Mouse (Mus musculus) midbrain, postnatal 0 days (tissue): ENCODE results near the gene Gigyf1. TPM values are rescaled to one million over a fixed set of nuclear protein-coding genes. Genes with fewer than 3 reads are reported as not detected.

ENCODE experiments used
- ATAC-seq: fragments of 200-750 bp; cut with Nextera tagmentation; 2 replicates; pipeline ENCODE4 v1.8.0; 2017; ENCODE audit warnings: moderate number of reproducible peaks, mild to moderate bottlenecking, moderate TSS enrichment, moderate library complexity; ENCODE audit not compliant: low FRiP score
- DNase-seq: peaks from one replicate; pipeline ENCODE4 v3.0.0-alpha.2; 2015; ENCODE audit warnings: low spot score
- H3K27ac ChIP-seq: fragments of 300-500 bp; sonication (generic); 2 replicates; pipeline ENCODE4 v1.5.1; 2014; ENCODE audit warnings: low read depth, mild to moderate bottlenecking, low read length, mixed read lengths
- H3K27me3 ChIP-seq: fragments of 300-500 bp; sonication (generic); 2 replicates; pipeline ENCODE4 v1.6.1; 2014; ENCODE audit warnings: low read length, control low read depth, mixed read lengths; ENCODE audit not compliant: insufficient read depth
- H3K36me3 ChIP-seq: fragments of 300-500 bp; sonication (generic); 2 replicates; pipeline ENCODE4 v1.6.1; 2014; ENCODE audit warnings: low read length, control low read depth, mixed read lengths; ENCODE audit not compliant: insufficient read depth
- H3K4me1 ChIP-seq: fragments of 300-500 bp; sonication (generic); 2 replicates; pipeline ENCODE4 v1.6.1; 2014; ENCODE audit warnings: mild to moderate bottlenecking, control low read depth, antibody characterized with exemption, low read length, mixed read lengths; ENCODE audit not compliant: insufficient read depth
- H3K4me2 ChIP-seq: fragments of 300-500 bp; sonication (generic); 2 replicates; pipeline ENCODE4 v1.6.1; 2014; ENCODE audit warnings: low read depth, mild to moderate bottlenecking, low read length, mixed read lengths; ENCODE audit not compliant: poor library complexity, severe bottlenecking
- H3K4me3 ChIP-seq: fragments of 300-500 bp; sonication (generic); 2 replicates; pipeline ENCODE4 v1.5.1; 2014; ENCODE audit warnings: low read depth, mild to moderate bottlenecking, low read length, moderate library complexity
- H3K9ac ChIP-seq: fragments of 300-500 bp; sonication (generic); replicated peaks from 2 replicates; pipeline ENCODE4 v1.6.1; 2014; ENCODE audit warnings: mild to moderate bottlenecking, low read length, moderate library complexity, mixed read lengths; ENCODE audit not compliant: poor library complexity, severe bottlenecking
- H3K9me3 ChIP-seq: fragments of 300-500 bp; sonication (generic); 2 replicates; pipeline ENCODE4 v1.6.1; 2016; ENCODE audit warnings: low read length, control low read depth
- CTCF ChIP-seq: IDR thresholded peaks from 2 replicates; pipeline ENCODE4 v1.5.1; 2016; ENCODE audit warnings: antibody characterized with exemption, mild to moderate bottlenecking
- WGBS: fragments of 180-500 bp; shearing (Covaris S2); extraction: QIAGEN DNeasy Blood & Tissue Kit; methylation state at CpG from one replicate; pipeline ENCODE4 v1.1.7; 2014; 5-methylcytosine and 5-hydroxymethylcytosine counted together
- polyA plus RNA-seq: library from polyadenylated mRNA; unstranded; fragments of >200 nt; fragmentation: Nextera tagmentation; extraction: Ambion mirVana; gene quantifications from 2 replicates; pipeline ENCODE4 v1.2.1, GENCODE M21; 2015
- total RNA-seq: library from RNA; depleted of rRNA; stranded (reverse); fragments of >200 nt; gene quantifications from 2 replicates; pipeline ENCODE4 v1.2.3, GENCODE M21; 2014

Gene Gigyf1
- total and polyA plus RNA-seq, 2 experiments from 2014 or later: 17.8 to 23.6 TPM

GRCm38 (mm10) chr5:137511706-137512105 is 6.6 kb upstream of the Gigyf1 start:
- ATAC-seq (no peak), DNase-seq (no peak)
- no peak for TF ChIP-seq CTCF
- H3K27me3 ChIP-seq: no peaks in the 10 kb centered on the region
- H3K36me3 ChIP-seq: 0 out of 2 replicates have a peak, but pooled peaks cover 3% of the 10 kb centered on the region
- peak overlapping the region; percentile 97 for H3K4me3 ChIP-seq
- peak overlapping the region; percentile 92 for H3K4me2 ChIP-seq
- peak overlapping the region; percentile 99 for H3K9ac ChIP-seq
- no peaks in the 10 kb centered on the region for H3K9me3 ChIP-seq
- peak overlapping the region; percentile 90 for H3K27ac ChIP-seq
- WGBS: 52% methylated on average over 3 of the region's 3 CpGs
- peaks cover 13% of the 10 kb centered on the region; the same call in 1 of the 2 replicates for H3K4me1 ChIP-seq

- H3K4me1 ChIP-seq: peaks cover 13% of the 10 kb centered on the region; the same call in 1 of the 2 replicates
- TF ChIP-seq CTCF: peak; percentile 78
- peak overlapping the region; percentile 2; the same call in 1 of the 2 replicates for H3K4me3 ChIP-seq
- H3K27me3 ChIP-seq: no peaks in the 10 kb centered on the region
- no peak overlapping the region for H3K27ac ChIP-seq
- peak overlapping the region; percentile 92; the same call in 1 of the 2 replicates for H3K4me2 ChIP-seq
- no peaks in the 10 kb centered on the region for H3K9me3 ChIP-seq
- H3K9ac ChIP-seq: no peak overlapping the region; the same call in 1 of the 2 replicates
- peaks cover 8% of the 10 kb centered on the region; the same call in 1 of the 2 replicates for H3K36me3 ChIP-seq
- DNase-seq (peak; percentile 57), ATAC-seq (0 out of 2 replicates have a peak, but pooled peaks have one; percentile 32)
- 82% methylated on average over 11 of the region's 11 CpGs for WGBS
These were observed 5.2 kb upstream of the Gigyf1 start for GRCm38 (mm10) chr5:137512847-137513794.

GRCm38 (mm10) chr5:137513951-137514721 is 4.2 kb upstream of the Gigyf1 start:
- no peak for ATAC-seq
- DNase-seq: no peak
- TF ChIP-seq CTCF: no peak
- Histone ChIP-seq H3K4me1 (peaks cover 13% of the 10 kb centered on the region; the same call in 1 of the 2 replicates), H3K4me2 (no peak overlapping the region), H3K27ac (no peak overlapping the region), H3K9ac (no peak overlapping the region; the same call in 1 of the 2 replicates), H3K27me3 (no peaks in the 10 kb centered on the region), H3K36me3 (peaks cover 18% of the 10 kb centered on the region), H3K9me3 (no peaks in the 10 kb centered on the region), H3K4me3 (no peak overlapping the region)
- WGBS: 77% methylated on average over 12 of the region's 12 CpGs

DNA sequence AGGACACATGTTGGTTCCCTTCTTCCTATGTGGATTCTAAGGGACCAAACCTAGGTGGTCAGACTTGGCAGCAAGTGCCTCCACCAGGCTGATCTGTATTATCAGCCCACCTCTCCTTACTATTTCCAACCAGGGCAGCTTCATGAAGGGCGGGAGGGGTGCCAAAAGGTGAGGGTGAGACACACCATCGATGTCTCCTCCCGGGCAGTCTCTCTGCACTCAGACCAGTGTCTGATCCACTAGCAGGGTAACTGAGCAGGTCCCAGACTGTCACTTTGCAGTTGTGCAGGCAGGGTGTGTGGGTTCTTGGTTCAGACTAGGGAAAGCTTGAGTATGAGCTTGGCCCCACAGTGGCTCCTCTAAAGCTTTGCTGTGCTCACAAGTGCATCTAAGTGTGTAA is 3.5 kb upstream of the Gigyf1 start:
- no peaks in the 10 kb centered on the region for H3K27me3 ChIP-seq
- no peak overlapping the region for H3K4me3 ChIP-seq
- H3K4me1 ChIP-seq: peaks cover 13% of the 10 kb centered on the region; the same call in 1 of the 2 replicates
- 96% methylated on average over 3 of the region's 3 CpGs for WGBS
- no peak overlapping the region for H3K27ac ChIP-seq
- H3K36me3 ChIP-seq: peaks cover 25% of the 10 kb centered on the region
- no peak for DNase-seq
- no peaks in the 10 kb centered on the region for H3K9me3 ChIP-seq
- TF ChIP-seq CTCF: no peak
- H3K9ac ChIP-seq: no peak overlapping the region
- H3K4me2 ChIP-seq: no peak overlapping the region
- ATAC-seq: no peak

DNA sequence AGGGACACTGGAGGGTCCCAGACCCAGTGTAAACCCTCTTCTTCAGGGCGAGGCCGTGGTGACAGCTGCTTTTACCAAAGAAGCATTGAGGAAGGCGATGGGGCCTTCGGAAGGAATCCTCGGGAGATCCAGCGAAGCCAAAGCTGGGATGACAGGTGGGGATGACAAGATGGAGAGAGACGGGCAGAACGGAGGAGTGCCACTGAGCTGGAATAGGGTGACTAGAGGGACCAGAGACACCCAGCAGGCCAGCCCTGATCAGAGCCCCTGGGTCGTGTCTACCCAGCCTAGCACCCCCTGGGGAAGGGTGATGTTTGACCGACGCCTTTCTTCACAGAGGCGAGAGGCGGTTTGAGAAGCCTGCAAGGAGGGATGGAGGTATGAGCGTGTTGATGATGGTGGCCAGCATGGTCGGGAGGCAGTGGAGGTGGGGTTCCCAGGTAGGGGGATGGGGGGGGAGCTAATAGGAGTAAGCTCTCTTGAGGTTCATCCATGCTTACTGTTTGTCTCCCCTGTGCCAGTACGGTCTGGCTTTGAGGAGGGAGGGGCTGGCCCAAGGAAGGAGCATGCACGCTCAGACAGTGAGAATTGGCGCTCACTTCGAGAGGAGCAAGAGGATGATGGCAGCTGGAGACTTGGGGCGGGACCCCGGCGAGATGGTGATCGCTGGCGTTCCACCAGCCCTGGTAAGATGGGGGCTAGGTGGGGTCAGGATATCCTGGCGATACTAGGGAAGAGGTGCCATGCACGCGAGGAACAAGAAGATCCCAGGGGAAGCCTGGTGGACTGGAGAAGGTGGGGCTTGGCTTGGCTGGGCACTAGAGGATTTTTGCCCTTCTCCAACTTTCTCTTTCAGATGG is 1.6 kb downstream of the Gigyf1 start:
- no peak for DNase-seq
- 90% methylated on average over 27 of the region's 27 CpGs for WGBS
- Histone ChIP-seq H3K4me3 (no peak overlapping the region), H3K9me3 (no peaks in the 10 kb centered on the region), H3K9ac (no peak overlapping the region), H3K4me2 (no peak overlapping the region), H3K27ac (no peak overlapping the region), H3K27me3 (no peaks in the 10 kb centered on the region), H3K36me3 (peaks cover 72% of the 10 kb centered on the region), H3K4me1 (no peaks in the 10 kb centered on the region)
- no peak for ATAC-seq
- TF ChIP-seq CTCF: no peak
